Mouse (Mus musculus) splenic B cell, adult 2 months (primary cell): ENCODE results near the gene Cldn15.

ENCODE experiments used
- DNase-seq: peaks from one replicate; pipeline ENCODE4 v3.0.0-alpha.2; 2011; ENCODE audit warnings: low read depth, low spot score
- H3K27me3 ChIP-seq: 2 replicates; pipeline ENCODE4 v1.6.1; 2012; ENCODE audit warnings: mild to moderate bottlenecking, low read length, moderate library complexity, mixed read lengths; ENCODE audit not compliant: control insufficient read depth, poor library complexity, insufficient read depth, severe bottlenecking
- H3K36me3 ChIP-seq: 2 replicates; pipeline ENCODE4 v1.6.1; 2012; ENCODE audit warnings: mild to moderate bottlenecking, low read length, moderate library complexity, mixed read lengths; ENCODE audit not compliant: control insufficient read depth, poor library complexity, insufficient read depth, severe bottlenecking

Cldn15 gene

DNA sequence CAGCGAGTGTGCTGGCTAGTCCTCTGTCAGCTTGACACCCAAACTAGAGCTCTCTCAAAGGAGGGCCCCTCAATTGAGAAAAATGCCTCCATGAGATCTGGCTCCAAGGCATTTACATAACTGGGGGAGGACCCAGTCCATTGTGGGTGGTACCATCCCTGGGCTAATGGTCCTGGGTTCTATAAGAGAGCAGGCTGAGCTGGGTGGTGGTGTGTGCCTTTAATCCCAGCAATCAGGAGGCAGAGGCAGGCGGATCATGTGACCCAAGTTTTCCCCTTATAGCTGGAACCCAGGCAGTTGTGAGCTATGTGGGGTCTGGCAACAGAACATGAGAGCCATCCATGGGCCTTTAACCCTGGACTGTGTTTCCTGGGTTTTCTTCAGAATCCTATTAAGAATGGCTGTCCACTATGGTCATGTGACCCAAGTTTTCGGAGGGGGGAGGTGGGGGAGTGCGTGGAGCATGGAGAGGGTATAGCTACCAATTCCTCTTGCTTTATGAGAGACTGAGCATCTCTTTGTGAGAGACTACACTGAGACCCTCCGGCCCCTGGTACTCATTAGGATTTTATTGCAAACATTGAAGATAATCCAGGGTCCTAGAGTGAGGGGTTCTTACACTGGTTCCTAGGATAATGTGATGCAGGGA lies 5.0 kb upstream of the Cldn15 start:
- Histone ChIP-seq H3K27me3 (no peaks in the 10 kb centered on the region), H3K36me3 (peaks cover 19% of the 10 kb centered on the region)
- no peak for DNase-seq

DNA sequence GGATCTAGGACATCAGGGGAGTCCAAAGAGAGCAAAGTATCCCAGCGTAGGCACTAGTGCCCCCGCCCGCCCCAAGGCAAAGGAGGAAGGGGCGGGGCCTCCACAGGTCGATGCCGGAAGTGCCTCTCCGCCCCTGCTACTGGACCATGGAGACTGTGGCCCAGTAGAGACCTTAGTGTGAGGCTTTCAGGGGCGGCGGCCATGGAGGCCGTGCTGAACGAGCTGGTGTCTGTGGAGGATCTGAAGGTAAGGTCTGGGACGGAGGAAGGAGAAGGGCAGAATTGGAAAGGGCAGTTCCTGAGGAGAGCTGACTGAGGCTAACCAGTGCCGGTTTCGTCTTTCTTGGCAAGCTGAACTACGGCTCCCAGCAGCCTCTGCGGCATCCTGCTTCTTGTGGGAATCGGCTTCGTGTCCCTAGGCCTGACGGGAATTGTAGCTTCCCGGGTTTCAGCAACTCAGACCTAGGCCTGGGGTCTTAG lies 4.4 kb upstream of the Cldn15 start:
- Histone ChIP-seq H3K27me3 (no peaks in the 10 kb centered on the region), H3K36me3 (peaks cover 19% of the 10 kb centered on the region)
- DNase-seq, result peak; percentile 86

- peak; percentile 88 for DNase-seq
- Histone ChIP-seq H3K27me3 (no peaks in the 10 kb centered on the region), H3K36me3 (peaks cover 19% of the 10 kb centered on the region)
These were observed 3.9 kb upstream of the Cldn15 start for GRCm38 (mm10) chr5:136962501-136962900.

DNA sequence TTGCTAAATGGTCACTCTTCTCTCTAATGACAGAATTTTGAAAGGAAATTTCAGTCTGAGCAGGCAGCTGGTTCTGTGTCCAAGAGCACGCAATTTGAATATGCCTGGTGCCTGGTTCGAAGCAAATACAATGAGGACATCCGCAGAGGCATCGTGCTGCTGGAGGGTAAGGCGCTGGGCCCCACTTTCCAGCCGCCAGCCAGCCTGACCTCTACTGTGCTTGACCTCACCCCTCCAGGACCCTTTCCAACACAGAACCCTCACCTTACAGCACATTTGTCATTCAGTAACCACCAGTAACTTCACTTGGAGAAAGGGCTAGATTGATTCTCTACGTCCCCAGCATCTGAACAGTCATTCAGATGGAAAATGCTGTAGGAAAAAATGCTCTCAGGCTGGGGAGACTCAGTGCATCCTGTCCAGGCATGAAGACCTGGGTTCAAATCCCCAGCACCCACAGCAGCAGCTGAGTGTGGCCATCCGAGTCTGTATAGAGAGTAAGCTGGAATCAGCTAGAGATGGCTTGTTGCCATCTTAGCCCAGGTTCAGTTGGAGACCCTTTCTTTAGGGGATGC lies 3.4 kb upstream of the Cldn15 start:
- H3K36me3 ChIP-seq, result peaks cover 20% of the 10 kb centered on the region
- no peak for DNase-seq
- H3K27me3 ChIP-seq, result no peaks in the 10 kb centered on the region

- no peaks in the 10 kb centered on the region for H3K27me3 ChIP-seq
- no peak for DNase-seq
- H3K36me3 ChIP-seq, result peaks cover 21% of the 10 kb centered on the region
These were observed 1.2 kb upstream of the Cldn15 start for GRCm38 (mm10) chr5:136965210-136965609.

GRCm38 (mm10) chr5:136965686-136966085 lies 730 bp upstream of the Cldn15 start:
- DNase-seq, result no peak
- Histone ChIP-seq H3K36me3 (peaks cover 21% of the 10 kb centered on the region), H3K27me3 (no peaks in the 10 kb centered on the region)

DNA sequence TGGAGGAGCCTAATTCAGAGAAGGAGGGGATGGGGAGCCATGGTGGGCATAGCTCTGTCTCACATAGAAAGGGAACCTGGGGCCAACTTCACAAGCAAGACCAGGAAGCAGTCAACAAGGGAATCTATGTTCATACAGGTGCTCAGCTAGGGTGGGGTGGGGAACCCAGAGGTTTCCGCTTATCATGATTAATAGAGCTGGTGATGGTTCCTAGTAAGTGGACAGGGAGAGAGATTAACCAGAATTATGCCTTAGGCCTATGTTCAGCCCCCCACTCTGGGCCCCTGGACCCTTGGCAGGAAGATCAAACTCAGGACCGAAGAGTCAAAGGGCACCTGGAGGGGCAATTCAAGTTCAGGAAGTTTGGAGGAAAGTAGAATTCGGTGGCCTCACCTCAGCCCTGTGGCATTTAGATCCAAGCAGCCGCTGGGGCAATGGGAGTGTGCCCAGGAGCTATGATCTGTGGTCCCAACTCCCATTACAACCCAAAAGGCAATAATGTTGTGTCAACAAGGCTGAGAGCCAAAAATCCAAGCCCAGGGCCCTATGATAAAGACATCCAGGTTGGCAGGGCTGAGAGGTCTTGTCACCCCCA lies 542 bp downstream of the Cldn15 start:
- Histone ChIP-seq H3K36me3 (peaks cover 21% of the 10 kb centered on the region), H3K27me3 (no peaks in the 10 kb centered on the region)
- no peak for DNase-seq

GRCm38 (mm10) chr5:136967592-136967991 lies 1.2 kb downstream of the Cldn15 start:
- no peaks in the 10 kb centered on the region for H3K27me3 ChIP-seq
- H3K36me3 ChIP-seq, result peaks cover 21% of the 10 kb centered on the region
- DNase-seq, result no peak

GRCm38 (mm10) chr5:136970703-136971102 lies 4.3 kb downstream of the Cldn15 start:
- Histone ChIP-seq H3K36me3 (peaks cover 5% of the 10 kb centered on the region), H3K27me3 (no peaks in the 10 kb centered on the region)
- peak; percentile 84 for DNase-seq

DNA sequence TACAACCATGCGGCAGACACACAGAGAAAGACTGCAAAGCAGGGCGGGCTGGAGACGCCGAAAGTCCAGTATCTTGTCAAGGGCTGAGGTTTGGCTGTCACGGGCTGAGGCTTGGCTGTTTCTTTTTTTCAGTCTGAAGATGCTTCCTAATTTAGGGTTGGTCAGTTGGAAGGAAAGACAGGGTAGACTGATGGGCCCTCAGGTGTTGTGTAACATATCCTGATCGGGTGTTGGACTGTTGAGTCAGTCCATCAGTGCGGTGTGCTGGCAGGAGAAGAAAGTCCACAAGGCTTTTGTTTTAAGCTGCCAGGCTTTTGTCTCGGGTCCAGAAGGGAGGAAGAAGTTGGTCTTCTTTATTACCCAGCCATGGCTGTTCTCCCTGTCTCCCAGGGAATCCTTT lies 7.3 kb downstream of the Cldn15 start:
- no peak for DNase-seq

DNA sequence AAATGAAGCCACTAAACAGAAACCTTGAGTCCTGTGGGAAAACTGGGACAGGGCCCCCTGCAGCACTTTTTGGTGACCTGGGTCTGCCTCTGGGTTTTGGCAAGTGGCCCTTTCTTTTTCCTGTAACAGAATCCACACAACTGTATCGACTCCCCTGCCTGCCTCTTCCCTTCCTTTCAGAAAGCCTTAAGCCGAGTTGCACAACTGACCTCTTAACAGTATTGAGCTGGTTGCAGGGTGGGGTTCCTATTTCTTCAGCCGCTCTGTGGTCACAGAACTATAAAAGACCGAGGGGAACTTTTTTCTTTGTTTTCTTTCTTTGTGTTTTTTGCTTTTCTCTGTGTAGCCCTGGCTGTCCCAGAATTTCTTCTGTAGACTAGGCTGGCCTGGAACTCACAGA lies 11.4 kb downstream of the Cldn15 start:
- H3K36me3 ChIP-seq, result no peaks in the 10 kb centered on the region
- H3K27me3 ChIP-seq, result no peaks in the 10 kb centered on the region
- no peak for DNase-seq

More for the DNA sequence above, 7.3 kb downstream of the Cldn15 start:
- no peaks in the 10 kb centered on the region for H3K36me3 ChIP-seq
- H3K27me3 ChIP-seq, result no peaks in the 10 kb centered on the region

DNA sequence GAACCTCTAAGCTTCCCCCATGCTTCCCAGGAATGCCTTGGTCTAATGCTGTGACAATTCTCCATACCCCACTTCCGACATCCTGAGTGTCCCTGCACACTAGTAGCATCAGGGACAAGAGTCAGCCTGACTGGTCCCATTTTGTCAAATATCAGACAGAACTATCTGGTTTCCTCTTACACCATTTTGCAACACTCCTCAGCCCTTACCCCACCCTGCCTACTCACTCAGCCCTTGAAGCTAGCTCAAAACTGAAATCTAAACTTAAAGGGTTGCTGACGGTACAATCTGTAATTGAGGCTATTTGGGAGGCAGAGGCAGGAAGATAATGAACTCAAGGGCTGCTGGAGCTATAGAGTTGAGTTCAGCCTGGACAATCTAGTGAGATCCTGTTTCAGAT lies 13.3 kb downstream of the Cldn15 start:
- no peaks in the 10 kb centered on the region for H3K27me3 ChIP-seq
- no peak for DNase-seq
- no peaks in the 10 kb centered on the region for H3K36me3 ChIP-seq

- DNase-seq, result no peak
- no peaks in the 10 kb centered on the region for H3K36me3 ChIP-seq
- no peaks in the 10 kb centered on the region for H3K27me3 ChIP-seq
These were observed 14.6 kb downstream of the Cldn15 start for GRCm38 (mm10) chr5:136980974-136981373.

GRCm38 (mm10) chr5:136982338-136982930 lies 16.0 kb downstream of the Cldn15 start:
- peak; percentile 75 for DNase-seq
- H3K27me3 ChIP-seq, result no peaks in the 10 kb centered on the region
- H3K36me3 ChIP-seq, result no peaks in the 10 kb centered on the region

DNA sequence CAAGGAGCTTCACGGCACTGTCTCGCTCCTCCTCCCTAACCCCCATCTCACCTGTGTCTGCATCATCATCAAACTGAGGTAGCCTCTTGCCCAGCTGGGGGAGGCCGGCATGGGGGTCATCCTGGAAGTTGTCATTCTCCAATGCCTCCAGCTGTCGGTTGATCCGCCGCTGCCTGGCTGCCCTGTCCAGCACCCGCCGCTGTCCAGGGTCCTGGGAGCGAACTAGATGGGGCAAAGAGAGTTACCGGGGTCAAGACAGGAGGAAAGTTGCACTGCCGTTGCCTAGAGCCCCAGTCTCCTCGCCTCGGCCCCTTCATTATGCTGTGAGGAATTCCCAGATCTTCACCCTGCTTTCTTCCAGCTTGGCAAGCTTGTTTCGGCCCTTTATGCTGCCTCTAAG lies 18.4 kb downstream of the Cldn15 start:
- no peak for DNase-seq
- no peaks in the 10 kb centered on the region for H3K36me3 ChIP-seq
- no peaks in the 10 kb centered on the region for H3K27me3 ChIP-seq
